Mouse (Mus musculus) C2C12 (cell line): ENCODE measurements around the gene Rbm47.

Experiments used
- CEBPB ChIP-seq: IDR thresholded peaks from one replicate; pipeline ENCODE4 v1.6.1; 2011; ENCODE audit warnings: low read depth, mild to moderate bottlenecking, control low read depth, moderate library complexity
- CTCF ChIP-seq: IDR thresholded peaks from one replicate; pipeline ENCODE4 v1.5.1; 2011; ENCODE audit not compliant: control insufficient read depth, insufficient read depth, insufficient read length
- MYOD1 ChIP-seq: IDR thresholded peaks from one replicate; pipeline ENCODE4 v1.6.1; 2011; ENCODE audit warnings: low read depth; ENCODE audit not compliant: control insufficient read depth, insufficient read length
- MYOG ChIP-seq: IDR thresholded peaks from one replicate; pipeline ENCODE4 v1.6.1; 2011; ENCODE audit not compliant: control insufficient read depth, insufficient read length; ENCODE audit errors: extremely low read depth
- USF1 ChIP-seq: IDR thresholded peaks from one replicate; pipeline ENCODE4 v1.6.1; 2011; ENCODE audit warnings: low read depth, mild to moderate bottlenecking, control low read depth, moderate library complexity

DNA sequence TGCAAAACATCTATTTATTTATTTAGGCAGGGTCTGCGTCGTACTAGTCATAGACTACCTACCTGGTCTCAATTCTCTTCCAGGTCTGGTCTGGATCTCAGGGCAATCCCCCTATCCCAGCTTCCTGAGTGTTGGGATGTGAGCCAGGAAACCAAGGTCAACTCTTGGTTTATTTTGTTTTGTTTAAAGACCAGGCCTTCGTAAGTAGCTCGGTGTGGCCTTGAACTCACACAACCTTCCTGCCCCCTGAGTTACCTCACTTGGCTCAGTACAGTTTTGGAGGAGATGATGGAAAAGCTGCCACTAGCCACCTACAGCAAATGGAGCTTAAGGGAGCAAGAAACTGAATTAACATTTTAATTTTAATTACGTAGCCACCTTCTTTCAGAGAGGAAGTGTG lies 144.7 kb downstream of the Rbm47 start:
- TF ChIP-seq MYOG, result no peak
- no peak for TF ChIP-seq CTCF
- no peak for TF ChIP-seq CEBPB
- TF ChIP-seq MYOD1, result no peak
- no peak for TF ChIP-seq USF1
